Mouse (Mus musculus): ENCODE measurements around the gene Tcf7l1. TPM values are rescaled to one million over a fixed set of nuclear protein-coding genes. Genes with fewer than 3 reads are reported as not detected.

The Tcf7l1 gene
- polyA plus RNA-seq, 1 experiment from 2014 or later: 7.8 TPM

DNA sequence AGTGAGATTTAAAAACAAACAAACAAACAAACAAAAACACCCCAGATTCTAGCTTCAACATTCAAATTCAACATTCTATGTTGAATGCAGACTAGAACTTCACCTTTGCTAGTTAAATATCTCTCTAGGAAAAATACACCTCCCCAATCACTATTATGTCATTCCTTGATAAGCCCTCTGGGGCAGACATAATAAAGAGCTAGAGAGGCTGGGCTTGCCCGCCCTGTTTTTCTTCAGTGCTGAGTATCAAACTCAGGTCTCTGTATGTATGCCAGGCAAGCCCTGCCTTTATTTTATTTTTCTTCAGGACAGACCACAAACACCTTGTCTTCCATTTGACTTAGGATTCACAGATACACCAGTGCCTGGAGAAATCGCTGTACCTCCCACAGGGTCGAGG lies 14.8 kb downstream of the Tcf7l1 start:
- H3K36me3 ChIP-seq (ENCODE audit: control insufficient read depth, insufficient read depth, low read length): no peaks in the 10 kb centered on the region
- 49% methylated on average over 3 of the region's 3 CpGs for WGBS
- H3K9me3 ChIP-seq (ENCODE audit: control insufficient read depth, low read length): no peaks in the 10 kb centered on the region
- no peaks in the 10 kb centered on the region for H3K27me3 ChIP-seq (ENCODE audit: control insufficient read depth, insufficient read depth, low read length)
- DNase-seq: no peak
- H3K4me3 ChIP-seq (replicated peaks; ENCODE audit: low read depth, low read length): no peak overlapping the region
- no peak overlapping the region for H3K9ac ChIP-seq (replicated peaks; ENCODE audit: low read length)
- no peaks in the 10 kb centered on the region for H3K4me1 ChIP-seq (ENCODE audit: control insufficient read depth, insufficient read depth, low read length)
- H3K4me2 ChIP-seq (ENCODE audit: low read length): no peak overlapping the region
- no peak overlapping the region for H3K27ac ChIP-seq (replicated peaks; ENCODE audit: low read depth, low read length)
- ATAC-seq (ENCODE audit: low FRiP score, low TSS enrichment): no peak

DNA sequence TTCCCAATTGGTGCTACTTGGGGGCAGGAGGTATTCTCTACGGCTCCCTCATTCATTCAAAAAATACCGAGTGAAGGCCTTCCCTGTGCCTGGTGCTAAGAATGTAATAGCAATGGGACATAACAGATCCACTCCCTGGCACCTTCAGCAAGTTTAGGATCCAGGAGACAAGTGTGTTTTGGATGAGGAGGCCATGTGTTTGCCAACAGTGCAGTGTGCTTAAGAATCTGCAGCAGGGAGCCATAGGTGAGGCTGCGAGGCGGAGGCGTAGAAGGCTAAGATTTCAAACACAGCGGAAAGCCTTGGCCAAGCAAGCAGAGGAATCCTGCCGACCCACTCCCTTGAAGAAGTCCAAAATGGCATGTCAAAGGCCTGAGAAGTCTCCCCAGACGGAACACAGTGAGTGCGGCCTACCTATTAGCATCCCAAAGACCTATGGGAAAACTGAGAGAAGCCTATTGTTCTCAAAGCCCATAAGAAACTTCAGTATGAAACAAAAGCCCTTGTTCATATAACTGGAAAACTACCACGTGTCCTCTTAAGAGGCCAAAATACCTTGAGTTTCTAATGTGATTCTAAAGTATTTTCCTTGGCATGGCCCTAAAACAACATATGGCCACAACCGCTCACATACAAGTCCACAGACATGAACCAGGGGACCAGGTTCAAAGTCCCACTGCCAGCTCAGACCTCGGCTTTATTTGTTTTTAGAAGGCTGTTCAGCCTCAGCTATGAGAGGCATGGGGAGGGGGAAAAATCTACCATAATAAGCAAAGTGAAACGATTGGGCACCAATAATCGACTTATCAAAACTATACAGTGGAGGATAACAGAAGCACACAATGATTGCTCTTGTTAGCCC lies 18.9 kb downstream of the Tcf7l1 start:
- H3K27me3 ChIP-seq (ENCODE audit: control insufficient read depth, insufficient read depth, low read length): no peaks in the 10 kb centered on the region
- H3K4me3 ChIP-seq (replicated peaks; ENCODE audit: low read depth, low read length): no peak overlapping the region
- no peaks in the 10 kb centered on the region for H3K36me3 ChIP-seq (ENCODE audit: control insufficient read depth, insufficient read depth, low read length)
- H3K4me2 ChIP-seq (ENCODE audit: low read length): no peak overlapping the region
- no peaks in the 10 kb centered on the region for H3K4me1 ChIP-seq (ENCODE audit: control insufficient read depth, insufficient read depth, low read length)
- H3K27ac ChIP-seq (replicated peaks; ENCODE audit: low read depth, low read length): no peak overlapping the region
- DNase-seq: no peak
- 72% methylated on average over 14 of the region's 14 CpGs for WGBS
- no peak for ATAC-seq (ENCODE audit: low FRiP score, low TSS enrichment)
- no peaks in the 10 kb centered on the region for H3K9me3 ChIP-seq (ENCODE audit: control insufficient read depth, low read length)
- no peak overlapping the region for H3K9ac ChIP-seq (replicated peaks; ENCODE audit: low read length)

DNA sequence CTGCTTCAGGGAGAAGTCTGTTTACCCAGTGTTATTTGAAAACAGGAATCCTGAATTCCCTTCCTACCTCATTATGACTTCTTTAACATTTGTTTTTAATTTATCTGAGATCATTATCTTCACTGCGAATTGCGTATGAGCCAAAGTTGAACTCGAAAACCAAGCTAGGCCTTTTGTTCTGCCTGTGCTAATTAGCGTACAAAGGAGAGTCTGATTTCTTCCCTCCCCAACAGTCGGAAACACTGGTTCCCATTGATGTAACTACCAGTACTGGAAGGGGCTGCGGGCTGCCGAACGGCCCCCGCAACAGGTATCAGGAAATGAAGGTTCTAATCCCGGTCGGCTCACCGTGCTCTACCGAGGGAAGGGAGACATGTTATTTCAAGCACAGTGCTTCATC lies 19.7 kb downstream of the Tcf7l1 start:
- Histone ChIP-seq H3K36me3 (ENCODE audit: control insufficient read depth, insufficient read depth, low read length) (no peaks in the 10 kb centered on the region), H3K9ac (replicated peaks; ENCODE audit: low read length) (no peak overlapping the region), H3K4me2 (ENCODE audit: low read length) (no peak overlapping the region), H3K27ac (replicated peaks; ENCODE audit: low read depth, low read length) (no peak overlapping the region), H3K27me3 (ENCODE audit: control insufficient read depth, insufficient read depth, low read length) (no peaks in the 10 kb centered on the region), H3K4me1 (ENCODE audit: control insufficient read depth, insufficient read depth, low read length) (no peaks in the 10 kb centered on the region), H3K4me3 (replicated peaks; ENCODE audit: low read depth, low read length) (no peak overlapping the region), H3K9me3 (ENCODE audit: control insufficient read depth, low read length) (no peaks in the 10 kb centered on the region)
- DNase-seq (no peak), ATAC-seq (ENCODE audit: low FRiP score, low TSS enrichment) (no peak)
- 91% methylated on average over 13 of the region's 13 CpGs for WGBS

DNA sequence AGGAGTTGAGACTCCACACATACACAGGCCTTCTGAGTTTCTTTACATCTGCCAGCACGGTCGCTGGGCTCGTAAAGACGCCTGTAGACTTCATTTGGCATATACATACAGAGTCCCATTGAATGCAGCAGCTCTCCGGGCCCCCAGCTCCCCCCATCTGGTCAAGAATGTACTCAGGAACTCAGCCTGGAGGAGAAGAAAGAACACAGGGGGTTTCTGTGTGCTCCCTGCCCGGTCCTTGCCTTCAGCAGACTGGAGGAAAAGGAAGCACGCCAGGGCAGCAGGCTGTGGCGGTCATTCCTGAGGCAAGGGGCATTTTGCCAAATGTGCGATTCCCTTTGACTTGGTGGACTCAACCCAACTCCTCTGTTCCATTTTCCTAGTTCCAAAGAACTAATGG lies 20.2 kb downstream of the Tcf7l1 start:
- Histone ChIP-seq H3K27me3 (ENCODE audit: control insufficient read depth, insufficient read depth, low read length) (no peaks in the 10 kb centered on the region), H3K36me3 (ENCODE audit: control insufficient read depth, insufficient read depth, low read length) (no peaks in the 10 kb centered on the region), H3K4me1 (ENCODE audit: control insufficient read depth, insufficient read depth, low read length) (no peaks in the 10 kb centered on the region), H3K27ac (replicated peaks; ENCODE audit: low read depth, low read length) (no peak overlapping the region), H3K9me3 (ENCODE audit: control insufficient read depth, low read length) (no peaks in the 10 kb centered on the region), H3K4me3 (replicated peaks; ENCODE audit: low read depth, low read length) (no peak overlapping the region), H3K9ac (replicated peaks; ENCODE audit: low read length) (no peak overlapping the region), H3K4me2 (ENCODE audit: low read length) (no peak overlapping the region)
- ATAC-seq (ENCODE audit: low FRiP score, low TSS enrichment): no peak
- peak; percentile 59 for DNase-seq
- 89% methylated on average over 9 of the region's 9 CpGs for WGBS

DNA sequence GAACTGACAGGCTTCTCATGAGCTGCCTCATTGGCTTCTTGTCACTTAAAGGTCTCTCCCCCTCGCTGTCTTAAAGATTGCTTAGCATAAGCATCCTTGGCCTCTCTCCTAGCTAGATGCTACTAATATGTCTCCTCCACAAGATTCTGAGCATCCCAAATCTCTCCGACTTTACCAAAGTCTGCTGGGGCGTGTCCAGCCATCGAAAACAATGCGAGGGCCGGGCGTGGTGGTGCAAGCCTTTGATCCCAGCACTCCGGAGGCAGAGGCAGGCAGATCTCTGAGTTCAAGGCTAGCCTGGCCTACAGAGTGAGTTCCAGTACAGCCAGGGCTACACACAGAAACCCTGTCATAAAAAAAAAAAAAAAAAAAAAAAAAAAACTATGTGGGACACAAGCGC lies 21.0 kb downstream of the Tcf7l1 start:
- ATAC-seq (ENCODE audit: low FRiP score, low TSS enrichment) (no peak), DNase-seq (no peak)
- Histone ChIP-seq H3K27me3 (ENCODE audit: control insufficient read depth, insufficient read depth, low read length) (no peaks in the 10 kb centered on the region), H3K4me2 (ENCODE audit: low read length) (no peak overlapping the region), H3K36me3 (ENCODE audit: control insufficient read depth, insufficient read depth, low read length) (no peaks in the 10 kb centered on the region), H3K9ac (replicated peaks; ENCODE audit: low read length) (no peak overlapping the region), H3K27ac (replicated peaks; ENCODE audit: low read depth, low read length) (no peak overlapping the region), H3K4me3 (replicated peaks; ENCODE audit: low read depth, low read length) (no peak overlapping the region), H3K4me1 (ENCODE audit: control insufficient read depth, insufficient read depth, low read length) (no peaks in the 10 kb centered on the region), H3K9me3 (ENCODE audit: control insufficient read depth, low read length) (no peaks in the 10 kb centered on the region)
- 95% methylated on average over 9 of the region's 9 CpGs for WGBS

DNA sequence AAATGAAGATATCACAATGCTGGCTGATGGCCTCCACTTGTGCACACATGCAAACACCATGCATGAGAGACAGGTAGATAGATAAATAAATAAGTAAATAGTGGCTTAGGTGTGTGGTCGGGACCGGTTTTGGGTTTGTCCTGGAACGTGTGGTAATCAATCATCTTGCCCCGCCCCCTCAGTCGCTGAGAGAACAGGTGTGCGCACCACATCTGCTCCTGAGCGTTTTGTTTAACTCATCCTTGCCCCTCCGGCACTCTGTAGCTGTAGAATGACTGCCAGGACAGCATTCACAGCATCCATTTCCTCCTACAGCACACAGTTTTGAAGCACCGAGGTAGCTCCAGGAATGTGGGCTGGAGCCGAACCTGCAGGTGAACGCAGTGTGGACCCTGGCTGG lies 25.4 kb downstream of the Tcf7l1 start:
- DNase-seq (no peak), ATAC-seq (ENCODE audit: low FRiP score, low TSS enrichment) (no peak)
- H3K4me1 ChIP-seq (ENCODE audit: control insufficient read depth, insufficient read depth, low read length): peaks cover 10% of the 10 kb centered on the region; the same call in 1 of the 2 replicates
- H3K36me3 ChIP-seq (ENCODE audit: control insufficient read depth, insufficient read depth, low read length): no peaks in the 10 kb centered on the region
- WGBS: 75% methylated on average over 11 of the region's 11 CpGs
- no peak overlapping the region for H3K4me2 ChIP-seq (ENCODE audit: low read length)
- H3K9me3 ChIP-seq (ENCODE audit: control insufficient read depth, low read length): no peaks in the 10 kb centered on the region
- H3K4me3 ChIP-seq (replicated peaks; ENCODE audit: low read depth, low read length): no peak overlapping the region
- H3K9ac ChIP-seq (replicated peaks; ENCODE audit: low read length): no peak overlapping the region
- no peak overlapping the region for H3K27ac ChIP-seq (replicated peaks; ENCODE audit: low read depth, low read length)
- no peaks in the 10 kb centered on the region for H3K27me3 ChIP-seq (ENCODE audit: control insufficient read depth, insufficient read depth, low read length)

DNA sequence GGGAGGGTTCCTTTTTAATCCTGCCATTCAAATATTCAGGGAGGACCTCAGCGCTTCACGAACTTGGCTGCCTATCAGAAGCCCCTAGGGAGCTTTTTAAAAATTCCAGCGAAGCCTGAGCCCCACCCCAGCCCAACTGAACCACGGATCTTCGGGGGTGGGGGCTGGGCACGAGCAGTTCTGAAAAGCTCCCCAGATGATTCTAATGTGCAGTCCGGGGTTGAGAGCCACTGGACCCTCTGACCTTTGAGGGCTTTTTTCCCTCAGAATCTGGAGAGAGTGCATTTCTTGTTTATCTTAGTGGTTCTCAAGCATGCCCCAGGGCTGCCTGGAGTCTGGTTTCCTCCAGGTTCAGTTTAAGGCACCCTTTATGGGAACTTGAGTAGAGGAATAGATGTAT lies 27.4 kb downstream of the Tcf7l1 start:
- 12% methylated on average over 7 of the region's 7 CpGs for WGBS
- no peaks in the 10 kb centered on the region for H3K27me3 ChIP-seq (ENCODE audit: control insufficient read depth, insufficient read depth, low read length)

DNA sequence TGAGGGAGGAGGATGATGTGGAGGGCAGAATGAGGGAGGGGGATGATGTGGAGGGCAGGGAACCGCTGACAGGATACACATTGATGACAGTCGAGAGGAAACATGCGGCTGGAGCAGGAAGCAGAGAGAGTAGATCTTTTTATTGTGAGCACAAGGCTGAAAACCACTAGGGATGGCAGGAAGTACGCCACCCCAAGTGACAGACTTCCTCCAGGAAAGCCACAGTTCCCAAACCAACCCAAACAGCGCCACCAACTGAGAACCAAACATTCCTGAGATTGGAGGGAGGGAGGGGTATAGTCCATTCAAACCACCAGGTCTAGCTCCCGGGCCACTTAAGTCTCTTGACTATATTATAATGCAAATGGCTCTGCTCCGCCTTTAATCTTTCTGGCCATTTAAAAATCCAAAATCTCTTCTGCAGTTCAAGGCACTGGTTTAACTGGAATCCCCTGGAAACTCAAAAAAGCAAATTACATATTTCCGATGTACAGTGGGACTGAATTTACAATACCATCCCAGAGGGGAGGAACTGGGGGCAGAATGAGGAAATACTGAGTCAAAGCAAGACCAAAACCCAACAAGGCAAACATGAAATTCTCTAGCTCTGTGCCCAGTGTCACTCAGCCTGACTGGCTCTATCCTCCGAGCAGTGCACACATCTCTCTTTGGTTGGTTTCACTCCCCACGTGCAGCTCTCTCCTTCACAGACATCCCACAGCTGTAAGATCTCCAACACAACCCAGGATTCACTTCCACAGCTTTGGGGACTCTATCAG lies 30.6 kb downstream of the Tcf7l1 start:
- Histone ChIP-seq H3K36me3 (ENCODE audit: control insufficient read depth, insufficient read depth, low read length) (no peaks in the 10 kb centered on the region), H3K4me1 (ENCODE audit: control insufficient read depth, insufficient read depth, low read length) (peaks cover 12% of the 10 kb centered on the region; the same call in 1 of the 2 replicates), H3K27ac (replicated peaks; ENCODE audit: low read depth, low read length) (no peak overlapping the region), H3K4me3 (replicated peaks; ENCODE audit: low read depth, low read length) (no peak overlapping the region), H3K9me3 (ENCODE audit: control insufficient read depth, low read length) (no peaks in the 10 kb centered on the region), H3K4me2 (ENCODE audit: low read length) (no peak overlapping the region), H3K9ac (replicated peaks; ENCODE audit: low read length) (no peak overlapping the region), H3K27me3 (ENCODE audit: control insufficient read depth, insufficient read depth, low read length) (no peaks in the 10 kb centered on the region)
- 36% methylated on average over 10 of the region's 10 CpGs for WGBS
- DNase-seq: no peak
- no peak for ATAC-seq (ENCODE audit: low FRiP score, low TSS enrichment)

More for the DNA sequence above, 27.4 kb downstream of the Tcf7l1 start:
- Histone ChIP-seq H3K4me2 (ENCODE audit: low read length) (no peak overlapping the region), H3K36me3 (ENCODE audit: control insufficient read depth, insufficient read depth, low read length) (no peaks in the 10 kb centered on the region), H3K4me3 (replicated peaks; ENCODE audit: low read depth, low read length) (no peak overlapping the region), H3K9me3 (ENCODE audit: control insufficient read depth, low read length) (no peaks in the 10 kb centered on the region), H3K27ac (replicated peaks; ENCODE audit: low read depth, low read length) (no peak overlapping the region), H3K9ac (replicated peaks; ENCODE audit: low read length) (no peak overlapping the region), H3K4me1 (ENCODE audit: control insufficient read depth, insufficient read depth, low read length) (peaks cover 12% of the 10 kb centered on the region; the same call in 1 of the 2 replicates)
- no peak for ATAC-seq (ENCODE audit: low FRiP score, low TSS enrichment)
- DNase-seq: no peak

All from midbrain, embryonic 14.5 days (tissue).